Mouse (Mus musculus) fat pad, adult 2 months (tissue): ENCODE results near the gene Mboat1.

ENCODE experiments used
- DNase-seq: peaks from one replicate; pipeline ENCODE4 v3.0.0-alpha.2; 2011; ENCODE audit warnings: low read depth, low spot score; ENCODE audit errors: extremely low read depth

Gene Mboat1

GRCm38 (mm10) chr13:30239396-30239795, 103.1 kb downstream of the Mboat1 start:
- DNase-seq: no peak

DNA sequence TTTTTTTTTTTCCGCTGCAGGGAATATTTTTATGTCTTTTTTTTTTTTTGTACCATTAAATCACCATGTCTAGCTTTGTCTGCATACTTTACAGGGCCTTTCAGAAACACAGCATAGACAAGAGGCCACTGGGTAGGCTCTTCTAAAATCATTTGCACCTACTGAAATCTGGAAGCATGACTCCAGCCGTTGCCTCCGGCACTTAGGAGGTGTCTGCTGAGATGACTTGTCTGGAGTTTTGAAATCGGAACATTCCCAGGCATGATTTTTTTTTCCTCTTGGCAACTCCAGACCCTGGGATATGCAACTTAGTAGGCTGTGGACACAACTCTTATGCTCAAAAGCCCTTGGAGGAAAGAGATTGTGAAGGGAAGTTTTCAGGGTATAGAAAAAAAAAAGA, 109.3 kb downstream of the Mboat1 start:
- no peak for DNase-seq

DNA sequence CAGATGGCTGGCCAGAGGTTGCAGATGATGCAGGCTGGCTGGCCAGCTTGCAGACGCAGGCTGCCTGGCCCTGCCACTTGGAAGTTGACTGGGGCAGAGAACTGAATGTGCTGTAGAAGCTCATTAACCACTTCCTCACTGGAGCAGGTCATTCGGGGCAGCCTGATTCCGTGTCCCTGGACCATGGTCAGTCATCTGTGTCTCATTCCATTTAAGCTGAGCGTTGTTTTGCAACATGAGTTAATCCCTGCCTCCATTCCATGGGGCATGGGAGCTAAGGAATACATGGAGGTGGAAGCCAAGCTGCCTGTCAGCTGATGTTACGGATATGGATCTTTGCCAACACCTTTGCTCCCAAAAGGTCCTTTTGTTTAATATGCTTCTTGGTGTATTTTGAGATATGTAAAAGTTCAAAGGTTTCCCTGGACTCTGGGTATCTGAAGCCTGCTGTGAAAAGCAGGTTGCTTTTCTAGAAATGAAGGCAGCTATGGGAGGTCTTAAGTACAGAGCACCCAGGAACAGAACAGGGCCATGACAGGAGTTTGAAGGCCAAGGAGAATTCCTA, 114.1 kb downstream of the Mboat1 start:
- DNase-seq: no peak

- DNase-seq: no peak
These were observed 115.1 kb downstream of the Mboat1 start for GRCm38 (mm10) chr13:30251431-30251830.

GRCm38 (mm10) chr13:30252692-30253091, 116.4 kb downstream of the Mboat1 start:
- no peak for DNase-seq

DNA sequence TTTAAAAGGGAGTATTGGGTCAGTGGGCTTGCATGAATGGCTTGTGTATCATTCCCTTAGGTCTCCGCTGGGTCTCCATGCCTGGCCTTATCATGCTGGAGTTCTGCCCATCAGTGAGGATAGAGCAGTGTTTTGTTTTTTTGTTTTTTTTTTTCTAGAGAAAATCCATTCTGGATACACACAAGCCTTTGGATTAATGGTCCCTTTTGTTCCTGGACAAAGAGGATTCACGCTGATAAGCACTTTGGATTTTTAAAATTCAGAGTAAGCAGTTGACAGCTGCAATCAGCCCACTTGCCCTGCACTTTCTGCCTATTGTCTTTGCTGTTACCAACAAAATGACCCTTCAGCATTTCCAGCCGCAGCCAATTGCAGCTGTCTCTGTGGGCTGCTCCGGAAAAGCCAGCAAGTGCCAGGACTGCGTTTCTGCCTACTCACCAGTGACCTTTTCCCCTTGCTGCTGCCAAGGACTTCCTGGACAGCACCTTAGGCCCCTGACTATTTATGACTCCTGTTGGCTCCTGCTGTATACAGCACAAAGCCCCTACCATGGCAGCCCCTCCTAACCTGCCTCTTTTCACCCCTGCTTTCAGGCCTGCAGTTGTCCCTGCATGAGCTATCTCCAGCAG, 117.5 kb downstream of the Mboat1 start:
- no peak for DNase-seq

- DNase-seq: no peak
These were observed 118.1 kb downstream of the Mboat1 start for GRCm38 (mm10) chr13:30254421-30254820.

GRCm38 (mm10) chr13:30258802-30259201, 122.5 kb downstream of the Mboat1 start:
- DNase-seq: no peak

- no peak for DNase-seq
These were observed 123.0 kb downstream of the Mboat1 start for GRCm38 (mm10) chr13:30259326-30259725.

DNA sequence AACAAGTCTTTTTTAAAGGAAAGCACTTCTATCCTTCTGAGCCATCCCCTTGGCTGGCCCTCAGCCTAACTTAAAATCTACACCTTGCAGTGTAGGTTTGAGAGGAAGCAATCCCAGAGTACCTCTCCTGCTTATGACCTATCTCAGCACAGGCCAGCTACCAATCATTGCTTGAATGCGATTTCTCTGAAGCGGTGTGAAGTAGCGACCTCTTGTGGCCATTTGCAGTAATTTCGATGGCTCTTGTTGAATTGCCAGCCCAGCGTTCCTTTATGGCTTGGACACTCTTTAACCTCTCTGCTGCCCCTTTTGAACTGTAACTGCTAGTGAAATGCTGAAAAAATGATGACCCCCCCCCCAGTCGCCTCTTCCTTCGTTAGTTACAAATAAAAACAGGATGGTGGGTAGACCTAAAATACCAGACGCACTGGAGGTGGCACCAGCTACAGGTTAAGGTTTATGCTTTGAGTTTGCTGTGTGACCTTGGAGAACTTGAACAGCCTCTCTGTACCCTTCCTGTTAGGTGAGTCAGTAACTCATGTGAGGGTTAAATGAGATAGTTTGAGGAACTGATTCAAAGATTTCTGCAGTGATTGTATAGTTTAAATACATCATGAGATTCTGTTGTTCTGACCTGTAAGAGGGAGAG, 123.7 kb downstream of the Mboat1 start:
- no peak for DNase-seq

DNA sequence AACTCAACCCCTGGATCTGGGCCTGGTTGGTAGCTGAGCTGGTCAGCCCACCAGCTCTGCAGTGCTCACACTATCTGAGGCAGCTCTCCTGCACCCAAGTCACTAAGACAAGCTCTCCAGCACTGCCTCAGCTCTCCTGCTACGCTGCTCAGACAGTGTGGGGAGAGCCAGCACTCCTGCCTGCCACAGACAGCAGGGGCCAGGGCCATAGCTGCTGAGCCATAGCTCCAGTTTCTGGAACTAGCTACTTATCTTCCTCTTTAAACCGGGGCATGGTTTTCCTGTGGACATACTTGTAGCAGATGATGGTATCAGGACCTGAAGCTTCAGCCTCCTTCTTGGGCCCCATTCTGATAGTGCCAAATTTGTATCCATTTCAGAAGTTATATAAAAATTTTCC, 127.4 kb downstream of the Mboat1 start:
- no peak for DNase-seq

DNA sequence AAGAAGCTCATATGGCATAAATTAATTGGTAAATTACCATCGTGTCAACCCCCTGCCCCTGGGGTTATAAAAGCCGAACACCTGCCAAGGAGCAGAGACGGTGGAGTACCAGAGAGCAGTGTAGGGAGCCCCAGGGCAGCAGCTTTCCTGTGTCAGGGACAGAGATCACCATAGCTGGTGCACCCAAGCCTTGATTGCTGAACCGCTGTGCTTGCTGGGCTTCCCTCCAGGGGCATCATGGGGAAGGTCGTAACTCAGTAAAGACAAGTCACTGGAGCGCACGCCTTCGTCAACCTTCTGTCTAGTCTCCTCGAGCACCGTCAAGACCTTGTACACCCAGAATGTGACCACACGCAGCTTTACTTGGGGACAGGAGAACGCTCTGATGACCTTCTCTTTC, 128.0 kb downstream of the Mboat1 start:
- DNase-seq: no peak

DNA sequence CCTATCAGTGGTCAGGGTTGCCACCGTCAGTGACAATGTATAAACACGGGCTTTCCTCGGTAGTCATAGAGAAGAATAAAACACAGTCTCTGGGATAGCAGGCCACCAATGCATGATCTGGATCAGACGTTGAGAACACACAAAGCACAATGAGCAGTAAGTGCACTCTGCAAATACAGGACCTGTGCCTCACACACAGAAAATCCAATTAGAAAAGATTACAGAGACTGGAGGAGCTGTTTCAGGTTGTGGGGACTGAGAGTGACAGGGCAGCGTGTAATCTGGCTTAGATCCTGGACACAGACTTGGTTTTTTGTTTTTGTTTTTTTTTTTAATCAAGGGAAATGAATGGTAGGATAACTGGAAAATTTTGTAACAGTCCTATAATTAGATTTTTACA, 128.5 kb downstream of the Mboat1 start:
- no peak for DNase-seq

DNA sequence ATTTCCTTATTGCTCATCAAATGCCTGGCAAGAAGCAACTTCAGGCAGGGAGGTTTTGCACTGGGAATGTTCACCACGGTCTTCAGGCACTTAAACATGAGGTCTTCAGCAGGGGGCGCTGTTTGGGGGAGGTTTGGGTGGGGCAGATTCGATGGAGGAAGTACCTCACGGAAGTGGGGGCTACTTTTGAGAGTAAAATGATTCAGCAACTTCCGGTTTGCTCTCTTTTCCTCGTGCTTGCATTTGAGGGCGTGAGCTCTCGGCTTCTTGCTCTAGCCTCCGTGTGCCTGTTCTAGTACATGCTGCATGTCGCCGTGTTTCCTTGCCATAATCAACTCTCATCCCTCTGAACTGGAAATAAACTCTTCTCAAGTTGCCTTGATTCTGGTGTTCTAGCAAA, 129.7 kb downstream of the Mboat1 start:
- DNase-seq: no peak

DNA sequence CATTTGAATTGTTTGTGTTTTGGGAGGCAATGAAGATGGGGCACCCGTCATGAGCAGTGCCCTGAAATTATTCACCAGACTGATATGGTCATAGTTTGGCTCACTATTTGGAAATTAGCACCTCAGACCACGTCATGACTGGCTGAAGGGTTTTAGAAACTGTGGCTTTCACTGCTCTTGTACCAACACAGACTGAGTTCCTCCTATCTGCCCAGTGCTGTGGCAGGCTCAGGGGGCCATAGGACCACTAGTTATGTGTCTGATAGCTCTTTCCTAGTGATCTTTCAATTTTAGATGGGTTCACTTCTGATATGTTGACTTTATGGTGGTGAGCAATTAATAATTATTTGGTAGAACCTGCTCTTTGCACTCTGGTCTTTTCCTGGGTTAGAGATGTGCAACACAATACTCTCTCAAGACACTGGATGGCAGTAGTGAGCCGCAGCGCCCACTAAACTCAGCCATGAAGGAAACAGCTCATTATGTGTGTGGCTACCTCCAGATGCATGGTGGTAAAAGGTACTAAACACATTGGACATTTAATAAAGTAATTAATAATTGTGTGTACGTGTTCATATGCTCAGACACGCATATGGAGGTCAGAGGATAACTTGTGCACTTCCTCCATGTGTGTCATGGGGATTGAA, 135.9 kb downstream of the Mboat1 start:
- DNase-seq: no peak
